Mouse (Mus musculus): ENCODE measurements around the gene Slc26a8.

The Slc26a8 gene

DNA sequence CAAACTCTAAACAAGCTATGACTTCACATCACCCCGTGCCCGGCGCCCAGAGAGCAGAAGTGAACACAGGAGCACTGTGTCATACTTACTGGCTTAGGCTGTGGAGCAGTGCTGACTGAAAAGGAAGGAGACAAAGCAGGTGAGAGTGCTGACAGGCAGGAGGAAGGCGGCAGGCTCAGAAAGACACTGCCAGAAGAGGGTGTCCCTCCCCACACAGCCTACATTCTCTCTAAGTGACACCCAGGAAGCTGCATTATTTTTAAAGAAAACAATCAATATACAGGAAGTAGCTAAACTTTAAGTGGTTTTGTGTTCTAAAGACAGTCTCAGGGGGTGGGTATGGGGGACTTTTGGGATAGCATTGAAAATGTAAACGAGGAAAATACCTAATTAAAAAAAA lies 89.3 kb downstream of the Slc26a8 start:
- ATAC-seq (ENCODE audit: low TSS enrichment), result no peak

DNA sequence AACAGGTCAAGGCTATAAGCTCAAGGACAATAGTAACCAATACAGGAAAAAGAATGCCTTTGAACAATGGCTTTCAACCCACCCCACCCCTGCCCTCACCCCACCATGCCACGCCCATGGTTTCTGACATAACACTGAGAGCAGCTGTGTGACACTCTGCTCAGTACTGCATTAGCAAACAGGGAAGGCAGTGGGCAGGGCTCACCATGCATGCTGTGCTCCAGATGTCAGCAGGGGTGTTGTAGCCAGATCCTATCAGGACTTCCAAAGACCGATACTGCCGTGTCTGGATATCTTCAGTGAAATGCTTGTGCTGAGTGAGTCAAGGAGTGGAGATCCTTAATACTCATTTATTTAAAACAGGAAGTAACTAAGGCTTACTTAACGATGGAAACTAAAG lies 96.1 kb downstream of the Slc26a8 start:
- ATAC-seq (ENCODE audit: low TSS enrichment), result no peak

DNA sequence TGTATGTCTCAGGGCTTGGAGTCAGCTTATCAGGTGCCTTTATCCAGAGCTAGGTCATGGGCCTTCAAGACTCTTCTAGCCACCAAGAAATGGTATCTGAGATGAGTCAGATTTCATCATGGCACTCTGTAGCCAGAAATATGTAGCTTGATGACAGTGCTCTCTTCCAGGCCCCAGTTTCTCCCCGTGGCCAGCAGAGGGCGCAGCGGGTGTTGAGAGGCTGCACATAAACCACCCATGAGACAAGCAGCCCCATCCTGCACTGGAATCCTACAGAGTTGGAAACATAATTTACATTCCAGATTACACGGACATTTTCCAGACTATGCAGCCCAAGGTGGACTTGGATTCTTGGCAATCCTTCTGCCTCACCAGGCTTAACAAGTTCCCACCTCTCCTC lies 97.0 kb downstream of the Slc26a8 start:
- peak; percentile 87 for ATAC-seq (ENCODE audit: low TSS enrichment)

DNA sequence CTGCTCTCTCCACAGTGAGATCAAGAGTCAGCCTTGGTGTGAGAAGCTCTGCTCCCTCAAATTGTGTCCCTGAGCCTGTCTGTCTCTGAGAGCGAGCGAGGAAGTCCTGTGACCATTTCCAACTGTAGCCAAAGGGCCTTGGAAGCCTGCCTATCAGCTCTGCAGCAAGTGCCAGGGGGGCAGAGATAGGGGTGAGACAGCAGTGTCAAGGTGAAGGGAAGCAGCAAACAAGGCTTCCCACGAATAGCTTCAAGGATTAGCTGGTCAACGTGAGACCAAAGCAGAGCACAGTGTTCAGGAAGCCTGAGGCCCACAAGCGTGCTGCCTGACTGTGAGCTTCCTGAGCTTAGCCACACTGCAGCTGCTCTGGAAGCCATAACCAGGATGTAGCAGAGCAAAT lies 98.6 kb downstream of the Slc26a8 start:
- no peak for ATAC-seq (ENCODE audit: low TSS enrichment)

DNA sequence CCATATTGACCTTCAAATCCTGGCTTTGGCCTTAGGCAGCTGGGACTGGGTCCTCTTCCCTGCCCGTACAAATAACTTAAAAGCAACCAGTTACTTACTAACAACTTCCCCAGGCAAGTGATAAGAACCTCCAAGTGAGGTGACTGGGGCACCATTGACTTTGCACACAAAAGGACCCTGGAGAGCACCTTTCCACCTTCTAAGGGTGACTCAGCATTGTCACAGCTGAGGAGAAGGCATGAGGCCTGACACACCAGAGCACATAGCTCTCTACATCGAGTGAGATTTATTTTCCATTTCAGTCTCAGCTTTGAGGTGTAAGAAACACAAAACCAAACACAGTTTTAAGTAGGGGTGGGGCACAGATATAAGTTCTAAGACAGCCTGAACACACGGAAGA lies 99.4 kb downstream of the Slc26a8 start:
- ATAC-seq (ENCODE audit: low TSS enrichment), result no peak

DNA sequence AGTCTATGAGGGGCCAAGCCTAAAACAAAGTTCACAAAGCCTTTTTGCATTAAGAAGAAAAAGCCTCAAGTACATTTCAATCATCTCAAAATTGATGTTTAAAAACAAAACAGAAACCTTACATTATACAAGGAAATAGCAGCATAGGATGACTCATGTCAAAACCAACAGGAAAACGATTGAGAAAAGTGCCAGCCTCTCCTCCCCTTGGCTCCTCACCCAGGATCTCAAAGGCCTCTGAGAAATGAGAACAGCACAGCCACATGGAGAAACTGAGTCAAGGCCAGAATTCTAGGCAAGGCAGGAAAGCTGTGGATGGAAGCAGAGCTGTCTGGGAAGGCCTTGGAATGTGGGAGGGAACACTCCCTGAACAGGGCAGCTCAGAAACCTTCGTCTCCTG lies 101.4 kb downstream of the Slc26a8 start:
- no peak for ATAC-seq (ENCODE audit: low TSS enrichment)
